Mouse (Mus musculus) bone marrow macrophage, adult 2 months (primary cell): Measurements from ENCODE around the gene Cep41.

Experiments used
- CTCF ChIP-seq: IDR thresholded peaks from 2 replicates; pipeline ENCODE4 v1.5.1; 2012; ENCODE audit warnings: low read depth, mild to moderate bottlenecking, low read length, moderate library complexity
- POLR2A ChIP-seq: IDR thresholded peaks from 2 replicates; pipeline ENCODE4 v1.6.1; 2012; ENCODE audit warnings: mild to moderate bottlenecking, low read depth, low read length, borderline replicate concordance

- TF ChIP-seq CTCF, result no peak
- no peak for TF ChIP-seq POLR2A
Measured at GRCm38 (mm10) chr6:30736372-30736762, 42.8 kb upstream of the Cep41 start.
